Mouse (Mus musculus): ENCODE data around the gene Cdc42se2. TPM values are rescaled to one million over a fixed set of nuclear protein-coding genes. Genes with fewer than 3 reads are reported as not detected.

Gene Cdc42se2
- total RNA-seq, 2 experiments from 2014 or later: 13.8 to 16.3 TPM

GRCm38 (mm10) chr11:54796551-54796950 is 9.1 kb upstream of the Cdc42se2 start:
- intact Hi-C loops (cut with DNase I): no loop called here
- no peak for DNase-seq

GRCm38 (mm10) chr11:54794678-54795077 is 7.2 kb upstream of the Cdc42se2 start:
- intact Hi-C loops (cut with DNase I): no loop called here

GRCm38 (mm10) chr11:54793173-54793572 is 5.7 kb upstream of the Cdc42se2 start:
- intact Hi-C loops (cut with DNase I): no loop called here
- DNase-seq: no peak

More at GRCm38 (mm10) chr11:54794678-54795077, 7.2 kb upstream of the Cdc42se2 start:
- DNase-seq: no peak

- intact Hi-C loops (cut with DNase I): no loop called here
- no peak for DNase-seq
Measured at GRCm38 (mm10) chr11:54791458-54791857, 4.0 kb upstream of the Cdc42se2 start.

- intact Hi-C loops (cut with DNase I): loop anchor here (5.0 kb wide), 1 partner anchor 75 kb away; the partner anchor contains the start of gene Lyrm7
- DNase-seq: peak; percentile 20 to 61
Measured at GRCm38 (mm10) chr11:54786858-54787487, 502 bp downstream of the Cdc42se2 start.

- DNase-seq: no peak
- intact Hi-C loops (cut with DNase I): loop anchor here (5.0 kb wide), 1 partner anchor 77 kb away; the partner anchor contains the start of gene Lyrm7
Measured at GRCm38 (mm10) chr11:54785566-54785965, 1.9 kb downstream of the Cdc42se2 start.

- no peak for DNase-seq
- intact Hi-C loops (cut with DNase I): loop anchor here (5.0 kb wide), 1 partner anchor 57 kb away; no protein-coding TSS in a partner anchor
Measured at GRCm38 (mm10) chr11:54784436-54784835, 3.0 kb downstream of the Cdc42se2 start.

GRCm38 (mm10) chr11:54782253-54782652 is 5.2 kb downstream of the Cdc42se2 start:
- intact Hi-C loops (cut with DNase I): loop anchor here (5.0 kb wide), 1 partner anchor 55 kb away; no protein-coding TSS in a partner anchor
- no peak for DNase-seq

GRCm38 (mm10) chr11:54779946-54780345 is 7.5 kb downstream of the Cdc42se2 start:
- DNase-seq: no peak
- intact Hi-C loops (cut with DNase I): loop anchor here (5.0 kb wide), 1 partner anchor 53 kb away; no protein-coding TSS in a partner anchor

GRCm38 (mm10) chr11:54778131-54778844 is 9.2 kb downstream of the Cdc42se2 start:
- no peak for DNase-seq
- intact Hi-C loops (cut with DNase I): no loop called here

- intact Hi-C loops (cut with DNase I): no loop called here
- no peak for DNase-seq
Measured at GRCm38 (mm10) chr11:54777387-54778130, 9.9 kb downstream of the Cdc42se2 start.

- intact Hi-C loops (cut with DNase I): no loop called here
- no peak for DNase-seq
Measured at GRCm38 (mm10) chr11:54776735-54777333, 10.6 kb downstream of the Cdc42se2 start.

GRCm38 (mm10) chr11:54776367-54776701 is 11.1 kb downstream of the Cdc42se2 start:
- intact Hi-C loops (cut with DNase I): no loop called here
- DNase-seq: no peak

GRCm38 (mm10) chr11:54775628-54776366 is 11.7 kb downstream of the Cdc42se2 start:
- DNase-seq: no peak
- intact Hi-C loops (cut with DNase I): no loop called here

- no peak for DNase-seq
- intact Hi-C loops (cut with DNase I): no loop called here
Measured at GRCm38 (mm10) chr11:54774282-54775078, 13.0 kb downstream of the Cdc42se2 start.

- intact Hi-C loops (cut with DNase I): no loop called here
- no peak for DNase-seq
Measured at GRCm38 (mm10) chr11:54771549-54771948, 15.9 kb downstream of the Cdc42se2 start.

GRCm38 (mm10) chr11:54769843-54770242 is 17.6 kb downstream of the Cdc42se2 start:
- intact Hi-C loops (cut with DNase I): no loop called here

GRCm38 (mm10) chr11:54768116-54768690 is 19.3 kb downstream of the Cdc42se2 start:
- no peak for DNase-seq
- intact Hi-C loops (cut with DNase I): no loop called here

More at GRCm38 (mm10) chr11:54769843-54770242, 17.6 kb downstream of the Cdc42se2 start:
- no peak for DNase-seq

- no peak for DNase-seq
- intact Hi-C loops (cut with DNase I): no loop called here
Measured at GRCm38 (mm10) chr11:54764759-54765158, 22.7 kb downstream of the Cdc42se2 start.
